Mouse (Mus musculus) CD4-positive, CD25-positive, alpha-beta regulatory T cell, adult 2 months (primary cell): ENCODE measurements around the gene Cop1.

Experiments
- DNase-seq: peaks from one replicate; pipeline ENCODE4 v3.0.0-alpha.2; 2012; ENCODE audit warnings: low read depth, low spot score

The Cop1 gene

DNA sequence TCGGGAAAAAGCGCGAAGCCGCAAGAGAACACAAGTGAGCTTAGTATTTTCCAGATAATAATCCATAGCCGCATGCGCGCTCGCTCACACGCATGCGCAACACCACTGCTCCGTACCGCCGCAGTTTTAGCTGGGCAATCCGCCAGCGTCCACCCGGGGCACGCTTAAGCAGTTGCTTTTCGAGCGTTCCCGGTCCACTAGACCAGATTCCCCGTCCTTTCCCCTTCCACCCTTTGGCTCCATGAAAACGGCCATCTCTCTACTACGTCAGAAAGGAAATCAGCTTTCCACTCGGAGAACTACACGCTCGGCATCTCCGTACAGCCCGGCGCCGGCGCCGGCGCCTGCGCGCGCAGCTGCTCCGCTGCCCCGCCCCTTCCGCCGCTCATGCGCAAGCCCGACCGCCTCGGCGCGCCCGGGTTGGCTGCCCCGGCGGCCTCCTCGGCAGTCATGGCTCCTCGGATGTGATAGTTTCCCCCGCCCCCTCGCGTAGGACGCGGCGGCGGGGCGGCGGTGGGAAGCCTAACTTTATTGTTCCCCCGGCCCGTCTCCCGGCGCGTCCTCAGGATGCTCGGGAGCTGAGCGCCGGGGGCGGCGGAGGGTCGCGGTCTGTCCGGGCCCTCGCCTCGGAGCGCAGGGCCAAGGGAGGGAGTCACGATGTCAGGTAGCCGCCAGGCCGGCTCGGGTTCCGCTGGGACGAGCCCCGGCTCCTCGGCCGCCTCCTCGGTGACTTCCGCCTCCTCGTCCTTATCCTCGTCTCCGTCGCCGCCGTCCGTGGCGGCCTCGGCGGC, at the start of gene Cop1:
Gene Cop1 (plus strand): TSS at position 540 of the 791 bp plus-strand sequence.
- peak; percentile 97 for DNase-seq

DNA sequence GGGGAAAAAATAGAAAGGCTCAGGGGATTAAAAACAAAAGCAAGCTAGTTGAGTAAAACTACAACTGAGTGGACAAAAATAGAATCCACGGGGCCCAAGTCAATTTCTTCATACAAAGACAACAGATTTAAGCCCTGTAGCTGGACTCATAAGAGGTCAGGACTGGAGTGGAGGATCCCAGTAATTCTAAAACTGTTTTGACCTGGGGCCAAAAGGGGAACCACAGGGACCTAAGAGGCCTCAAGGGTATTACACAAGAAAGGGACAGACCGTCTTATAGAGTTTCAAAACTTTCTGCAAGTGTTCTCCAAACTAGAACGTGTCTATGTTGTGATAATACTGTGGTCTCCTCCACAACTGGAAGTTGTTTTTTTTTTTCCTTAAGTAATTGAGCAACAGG, 45.4 kb upstream of the Cop1 start:
- DNase-seq = no peak

DNA sequence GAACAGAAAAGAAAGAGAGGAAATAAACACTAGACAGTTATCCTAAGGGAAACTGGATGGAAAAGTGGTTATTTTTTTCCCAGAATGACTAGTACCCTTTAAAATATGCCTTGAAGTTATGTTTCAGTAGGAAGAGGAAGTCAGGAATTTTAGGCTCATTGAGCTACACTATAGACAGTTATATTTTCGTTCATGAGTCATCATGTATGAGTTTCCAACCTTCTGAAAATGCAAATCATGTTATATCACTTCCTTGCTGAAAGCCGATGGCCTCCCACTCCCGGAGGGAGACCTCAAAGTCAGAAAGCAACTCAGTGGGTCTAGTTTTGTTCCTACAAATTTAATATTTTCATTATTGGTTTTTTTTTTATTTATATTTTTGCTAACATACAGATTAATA, 33.5 kb upstream of the Cop1 start:
- no peak for DNase-seq

DNA sequence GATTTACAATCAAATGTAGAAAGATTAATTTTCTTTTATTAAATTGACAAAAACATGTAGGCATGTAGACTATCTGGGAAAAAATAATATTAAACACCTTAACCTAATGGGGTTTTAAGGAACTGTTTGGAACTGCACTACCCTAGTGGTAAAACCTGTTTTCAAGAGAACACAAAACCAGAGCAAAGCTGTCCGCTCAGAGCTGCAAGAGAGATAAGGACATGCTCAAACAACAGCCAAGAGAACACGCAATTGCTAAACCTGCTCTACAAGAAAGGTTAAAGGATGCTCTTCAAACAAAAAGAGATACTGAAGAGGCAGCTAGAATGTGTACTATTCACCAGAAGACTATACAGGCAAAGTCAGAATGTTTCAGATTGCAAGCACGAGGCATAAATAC, 32.5 kb upstream of the Cop1 start:
- no peak for DNase-seq

DNA sequence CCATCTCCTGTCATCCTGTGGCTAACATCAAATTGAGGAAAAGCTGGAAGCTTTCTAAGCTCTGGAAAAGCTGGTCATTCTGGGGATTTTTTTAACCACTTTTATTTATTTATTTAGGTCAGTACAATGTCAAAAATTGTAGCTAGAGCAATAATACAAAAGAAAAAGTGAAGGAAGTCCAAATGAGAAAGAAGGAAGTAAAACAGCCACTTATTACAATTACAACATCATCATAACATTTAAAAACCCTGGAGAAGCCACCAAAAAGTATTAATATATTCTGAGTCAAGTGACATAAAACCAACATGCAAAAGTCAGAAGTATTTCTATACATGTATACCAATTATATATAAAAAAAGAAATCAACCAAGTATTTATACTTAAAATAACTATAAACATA, 30.9 kb upstream of the Cop1 start:
- no peak for DNase-seq

DNA sequence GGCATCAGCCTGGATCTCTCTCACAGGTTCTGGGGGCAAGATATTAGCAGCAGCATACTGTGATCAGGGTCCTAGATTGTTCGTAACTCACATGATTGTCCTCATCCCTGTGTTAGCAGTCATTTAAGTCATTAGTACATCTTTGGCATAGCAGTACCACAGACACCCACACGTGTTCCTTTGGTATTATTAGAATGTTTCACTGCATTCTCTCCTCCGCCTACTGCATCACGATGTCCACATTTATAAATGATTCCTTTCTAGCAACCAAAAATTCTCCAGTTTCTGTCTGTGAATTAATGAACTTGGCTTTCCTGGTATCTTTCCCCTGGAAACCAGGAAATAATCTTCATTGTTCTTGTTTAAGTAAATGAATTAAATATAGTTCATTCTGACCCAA, 20.4 kb upstream of the Cop1 start:
- DNase-seq = no peak

DNA sequence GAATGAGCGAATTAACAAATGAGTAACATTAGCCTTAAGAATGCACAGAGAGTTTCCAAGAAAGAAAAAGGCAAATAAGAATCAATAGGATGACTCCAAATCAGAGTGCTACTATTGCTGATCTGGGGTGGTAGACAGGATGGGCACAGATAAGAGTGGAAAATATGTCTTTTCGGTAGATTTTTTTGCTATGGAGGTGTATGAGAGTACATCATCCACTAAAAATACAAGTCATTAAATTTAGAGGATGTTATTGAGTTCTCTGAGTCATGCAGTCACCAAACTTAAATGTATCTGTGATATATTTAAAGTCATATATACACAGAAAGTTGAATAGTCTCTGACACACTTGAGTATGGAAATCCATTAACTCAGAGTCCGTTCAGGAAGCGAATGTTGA, 14.7 kb upstream of the Cop1 start:
- no peak for DNase-seq

DNA sequence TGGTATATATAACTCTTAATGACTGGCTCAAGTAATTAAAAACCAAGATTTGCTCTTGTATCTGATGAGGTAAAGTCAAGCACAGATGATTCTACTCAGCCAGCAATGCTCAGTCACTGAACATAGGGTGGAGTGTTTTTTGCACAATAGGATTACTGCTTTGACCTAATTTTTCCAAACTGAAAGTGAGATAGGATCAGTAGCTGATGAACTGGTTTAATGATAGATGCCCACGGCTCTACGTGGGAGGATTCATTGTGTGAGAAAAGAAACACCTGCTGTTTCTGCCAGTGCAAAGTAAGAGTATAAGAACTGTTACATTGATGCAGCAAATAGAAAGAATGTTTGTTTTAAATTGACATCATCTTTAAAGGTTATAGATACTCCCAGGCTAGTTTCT, 10.1 kb upstream of the Cop1 start:
- DNase-seq = no peak

DNA sequence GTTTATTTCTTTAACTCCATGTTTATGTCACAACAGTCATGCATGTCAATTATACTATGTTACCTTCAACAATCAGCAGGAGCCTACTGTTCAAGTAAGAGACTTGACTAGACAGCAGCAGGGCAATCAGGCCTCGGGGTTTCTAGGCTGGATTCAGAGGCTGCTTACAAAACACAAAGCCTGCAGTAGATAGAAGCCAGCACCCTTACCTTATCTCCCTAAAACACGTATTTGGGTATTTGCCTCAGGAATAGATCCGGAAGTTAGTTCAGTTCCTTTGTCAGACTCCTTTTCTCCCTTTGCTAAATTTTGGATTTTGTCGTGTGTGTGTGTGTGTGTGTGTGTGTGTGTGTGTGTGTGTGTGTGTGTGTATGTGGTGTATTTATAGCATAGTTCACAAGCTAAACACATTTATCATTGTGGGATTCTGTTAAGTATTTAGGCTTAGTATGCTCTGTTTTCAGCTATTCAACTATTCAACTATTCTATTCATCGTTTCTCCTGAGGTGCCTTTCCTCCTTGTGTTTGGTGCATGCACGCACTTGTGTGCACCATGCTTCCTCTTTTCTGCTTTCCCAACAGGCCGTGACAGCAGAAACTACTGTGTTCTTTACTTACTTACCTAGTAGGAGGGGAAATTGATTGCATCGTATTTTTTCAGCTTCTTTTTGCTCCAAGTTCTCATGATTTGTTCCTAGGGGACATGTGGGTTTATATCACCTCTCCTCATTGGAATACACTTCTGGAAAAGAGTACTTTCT, 6.9 kb upstream of the Cop1 start:
- no peak for DNase-seq

DNA sequence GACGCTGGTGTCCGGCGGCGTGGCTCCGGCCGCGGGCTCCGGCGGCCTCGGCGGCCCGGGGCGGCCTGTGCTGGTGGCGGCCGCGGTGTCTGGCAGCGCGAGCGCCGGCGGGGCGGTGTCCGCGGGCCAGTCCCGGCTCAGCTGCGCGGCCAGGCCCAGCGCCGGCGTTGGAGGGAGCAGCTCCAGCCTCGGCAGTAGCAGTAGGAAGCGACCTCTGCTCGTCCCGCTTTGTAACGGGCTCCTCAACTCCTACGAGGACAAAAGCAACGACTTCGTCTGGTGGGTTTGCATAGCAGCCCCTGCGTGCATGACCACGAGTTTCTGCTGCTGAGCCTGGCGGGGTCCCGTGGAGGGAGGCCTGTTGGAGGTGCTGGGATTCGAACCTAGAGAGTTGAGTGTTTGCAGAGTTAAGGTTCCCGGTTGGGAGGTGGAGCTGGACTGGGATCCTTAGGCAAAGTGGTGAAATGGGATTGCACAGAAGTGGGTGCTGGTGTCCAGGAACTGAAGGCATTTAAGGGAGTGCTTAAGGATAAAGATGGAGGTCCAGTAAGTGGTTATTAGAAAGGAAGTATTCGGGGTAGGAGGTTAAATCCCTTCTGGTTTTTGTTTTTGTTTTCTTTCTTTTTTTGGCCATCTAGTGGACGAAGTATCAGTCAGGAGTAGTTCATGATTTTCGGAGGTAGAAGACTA, 597 bp downstream of the Cop1 start:
- peak; percentile 48 for DNase-seq

DNA sequence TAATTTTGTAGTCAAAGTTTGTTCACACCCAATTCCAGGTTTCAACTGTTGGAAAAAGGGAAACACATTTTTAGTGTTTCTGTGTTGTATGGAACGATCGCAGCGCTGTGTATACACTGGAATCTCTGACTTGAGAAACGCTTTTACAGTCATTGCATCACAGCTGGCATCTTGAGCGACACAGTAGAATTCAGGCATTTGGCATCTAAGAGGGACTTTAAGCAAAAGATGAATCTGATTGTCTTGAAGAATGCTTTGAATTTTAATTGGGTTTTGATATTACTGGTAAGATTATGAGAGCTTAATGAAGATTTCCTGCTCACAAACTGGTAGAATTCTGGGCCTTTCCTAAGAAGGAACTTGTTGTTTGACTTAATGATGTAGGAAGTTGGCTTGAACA, 1.3 kb downstream of the Cop1 start:
- DNase-seq = peak; percentile 8

DNA sequence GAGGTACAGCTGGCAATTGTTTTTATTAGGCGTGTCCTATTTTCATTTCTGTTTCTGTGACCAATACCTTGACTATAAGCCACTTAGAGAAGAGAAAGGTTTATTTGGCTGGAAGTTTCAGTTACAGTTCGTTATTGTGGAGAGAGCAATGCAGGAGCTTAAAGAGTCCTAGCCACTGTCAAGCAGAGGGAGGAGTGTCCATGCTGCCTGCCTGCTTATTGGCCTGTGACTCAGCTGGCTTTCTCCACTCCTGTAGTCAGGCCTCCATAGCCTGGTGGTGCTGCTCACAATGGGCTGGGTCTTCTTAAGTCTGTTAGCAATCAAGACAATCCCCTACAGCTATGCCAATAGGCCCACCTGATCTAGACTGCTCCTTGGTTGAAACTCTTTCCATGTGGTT, 2.4 kb downstream of the Cop1 start:
- DNase-seq = peak; percentile 4

DNA sequence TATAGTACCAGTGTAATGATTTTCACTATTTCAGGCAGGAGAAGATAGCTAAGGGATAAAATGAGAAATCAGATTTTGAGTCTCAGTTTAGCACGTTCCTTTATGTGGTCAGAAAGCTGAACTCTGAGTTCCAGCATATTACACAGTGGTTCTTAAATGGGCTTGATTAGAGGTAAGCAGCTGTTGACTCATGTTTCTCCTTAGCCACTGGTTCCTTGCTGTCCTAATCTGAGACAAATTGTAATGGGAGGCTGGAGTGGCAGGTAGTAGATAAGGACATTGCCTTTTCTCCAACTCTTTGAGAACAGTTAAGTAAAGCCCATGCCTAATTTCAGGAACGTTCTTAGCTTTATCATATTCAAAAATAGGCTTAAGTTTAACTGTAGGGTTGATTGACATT, 3.6 kb downstream of the Cop1 start:
- no peak for DNase-seq

DNA sequence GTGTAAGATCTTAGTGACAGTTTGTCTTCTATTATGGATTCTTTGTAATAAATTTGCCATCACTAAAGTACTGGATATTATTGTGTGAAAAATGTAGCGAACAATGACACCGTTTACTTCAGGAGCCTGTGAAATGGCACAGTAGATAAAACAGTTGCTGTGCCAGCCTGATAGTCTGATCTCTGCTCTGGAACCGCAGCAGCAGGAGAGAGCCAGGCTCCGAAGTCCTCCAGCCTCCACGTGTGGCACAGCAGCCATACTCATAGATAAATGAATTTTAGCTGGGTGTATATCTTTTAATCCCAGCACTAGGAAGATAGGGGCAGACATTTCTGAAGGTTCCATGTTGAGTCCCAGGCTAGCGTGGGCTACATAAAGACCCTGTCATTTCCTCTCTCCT, 6.0 kb downstream of the Cop1 start:
- DNase-seq = no peak

DNA sequence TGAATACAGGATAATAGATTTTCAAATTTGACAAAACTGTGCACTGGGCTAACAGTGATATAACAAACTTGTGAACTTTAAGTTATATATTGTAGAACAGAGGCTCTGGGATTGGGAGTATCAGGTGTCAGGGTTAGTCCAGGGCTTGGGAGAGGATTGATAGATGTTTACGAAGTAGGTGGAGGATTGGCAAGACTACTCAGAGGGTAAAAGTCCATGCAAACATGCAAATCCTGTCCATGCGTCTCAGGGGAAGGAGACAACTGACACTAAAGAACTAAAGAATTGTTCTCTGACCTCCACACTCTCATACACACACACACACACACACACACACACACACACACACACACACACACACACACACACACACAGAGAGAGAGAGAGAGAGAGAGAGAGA, 18.2 kb downstream of the Cop1 start:
- no peak for DNase-seq

DNA sequence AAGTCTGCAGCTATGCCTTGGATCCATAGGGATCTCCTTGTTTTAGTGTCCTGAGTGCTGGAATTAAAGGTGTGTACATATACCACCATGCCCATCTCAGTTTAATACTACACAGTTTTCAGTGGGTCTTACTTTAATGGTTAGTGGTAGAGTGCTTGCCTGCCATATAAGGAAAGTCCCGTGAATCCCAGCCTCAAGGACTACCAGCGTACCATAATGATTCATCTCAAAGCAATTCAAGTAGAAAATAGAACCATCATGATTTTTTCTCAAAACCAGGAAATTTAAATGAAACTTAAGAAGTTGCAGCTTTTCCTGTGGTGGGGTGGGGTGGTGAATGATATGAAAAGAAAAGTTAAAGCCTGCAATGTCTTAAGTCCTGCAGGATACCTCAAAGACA, 21.0 kb downstream of the Cop1 start:
- no peak for DNase-seq

DNA sequence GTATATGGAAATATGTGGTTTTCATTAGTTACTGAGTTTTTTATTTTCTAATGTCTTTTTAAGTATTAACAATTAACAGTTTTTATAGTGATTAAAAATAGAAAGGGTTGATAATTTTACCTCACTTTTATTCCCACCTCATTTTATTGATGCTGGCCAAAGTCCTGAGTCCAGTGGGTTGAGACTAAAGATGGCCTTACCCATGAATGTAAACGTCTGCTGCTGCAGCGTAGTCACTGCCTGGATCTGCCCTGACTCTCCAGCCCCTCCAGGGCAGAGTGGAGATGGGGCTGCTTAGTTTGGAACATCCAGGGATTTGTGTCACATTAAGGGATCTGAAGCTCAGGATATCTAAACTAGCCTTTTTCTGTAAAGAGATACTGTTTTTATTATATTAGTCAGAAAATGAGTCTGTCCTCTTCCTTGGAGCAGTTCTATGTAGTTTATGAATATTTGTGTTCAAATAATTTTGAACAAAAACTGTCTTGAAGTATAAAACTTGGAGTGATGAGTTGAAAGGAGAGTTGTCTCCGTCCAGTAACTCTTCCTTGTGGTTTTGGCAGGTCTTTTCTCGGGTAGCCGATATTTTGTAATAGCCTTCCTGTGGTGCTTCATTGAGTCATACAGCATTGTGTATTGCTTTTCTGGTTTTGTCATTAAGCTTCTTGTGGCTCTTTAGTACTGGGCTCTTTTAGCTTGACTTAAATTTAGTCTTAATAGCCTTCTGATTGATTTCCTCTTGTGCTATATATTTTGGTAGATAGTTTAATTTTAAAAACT, 23.0 kb downstream of the Cop1 start:
- no peak for DNase-seq

DNA sequence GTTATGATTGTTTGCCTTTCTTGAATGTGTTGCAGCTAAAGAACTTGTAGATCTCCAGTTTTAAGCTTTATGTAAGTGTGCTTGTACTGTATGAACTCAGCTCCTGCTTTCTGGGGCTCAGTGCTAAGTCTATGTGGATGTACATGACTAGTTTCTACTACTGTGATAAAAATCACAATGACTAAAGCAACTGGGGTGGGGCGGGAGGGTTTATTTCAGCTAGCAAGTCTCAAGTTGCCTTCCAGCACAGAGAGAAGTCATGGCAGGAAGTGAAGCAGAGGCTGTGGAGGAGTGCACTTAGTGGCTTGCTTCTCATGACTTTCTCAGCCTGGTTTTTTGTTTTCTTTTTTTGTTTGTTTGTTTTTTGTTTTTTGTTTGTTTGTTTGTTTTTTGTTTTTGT, 24.4 kb downstream of the Cop1 start:
- no peak for DNase-seq

DNA sequence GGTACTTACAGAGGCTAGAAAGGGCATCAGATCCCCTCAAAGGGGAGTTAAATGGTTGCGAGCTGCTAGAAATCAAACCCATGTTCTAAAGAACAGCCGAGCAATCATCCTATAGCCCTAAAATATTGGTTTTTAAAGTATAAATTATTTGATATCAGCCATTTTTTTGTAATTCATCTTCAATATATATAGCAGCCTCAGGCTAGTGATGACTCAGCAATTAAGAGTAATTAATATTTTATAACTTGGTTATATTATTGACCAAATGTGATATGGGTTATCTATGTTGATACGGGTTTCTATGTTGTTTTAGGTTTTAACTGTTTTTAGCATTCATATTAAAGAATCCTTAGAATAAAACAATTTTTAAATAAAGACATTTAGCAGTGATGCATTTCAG, 31.7 kb downstream of the Cop1 start:
- no peak for DNase-seq

DNA sequence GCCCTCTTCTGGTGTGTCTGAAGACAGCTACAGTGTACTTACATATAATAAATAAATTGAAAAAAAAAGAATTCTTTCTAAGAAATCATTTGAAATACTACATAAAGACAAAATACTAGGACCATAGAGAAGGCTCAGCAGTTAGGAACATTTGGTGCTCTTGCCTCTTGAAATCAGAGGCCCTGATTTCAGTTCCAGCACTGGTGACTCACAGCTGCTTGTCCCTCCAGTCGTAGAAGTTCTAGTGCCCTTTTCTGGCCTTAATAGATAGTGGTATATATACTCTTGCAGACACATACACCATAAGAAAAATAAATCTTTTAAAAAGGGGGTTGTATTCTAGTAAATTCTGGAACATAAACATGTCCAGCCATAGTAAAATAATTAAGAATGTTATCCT, 48.0 kb downstream of the Cop1 start:
- DNase-seq = no peak

DNA sequence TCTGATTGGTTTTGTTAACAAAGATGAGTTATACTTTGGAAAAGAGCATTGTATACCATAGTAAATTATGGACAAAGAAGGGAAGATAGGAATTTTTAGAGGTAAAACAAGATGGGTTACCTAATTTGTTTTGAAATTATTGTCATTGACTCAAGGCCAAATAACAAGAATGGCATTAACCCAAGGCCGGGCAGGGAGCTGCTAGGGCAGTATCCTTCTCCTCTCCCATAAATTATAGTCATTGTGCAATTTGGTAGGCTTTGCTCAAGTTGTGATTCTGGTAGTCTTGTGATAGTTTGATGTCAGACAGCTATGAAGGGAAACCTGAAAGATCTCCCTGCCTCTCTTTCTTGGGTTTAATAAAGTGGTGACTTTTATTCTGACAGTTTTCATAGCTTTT, 49.7 kb downstream of the Cop1 start:
- DNase-seq = no peak

DNA sequence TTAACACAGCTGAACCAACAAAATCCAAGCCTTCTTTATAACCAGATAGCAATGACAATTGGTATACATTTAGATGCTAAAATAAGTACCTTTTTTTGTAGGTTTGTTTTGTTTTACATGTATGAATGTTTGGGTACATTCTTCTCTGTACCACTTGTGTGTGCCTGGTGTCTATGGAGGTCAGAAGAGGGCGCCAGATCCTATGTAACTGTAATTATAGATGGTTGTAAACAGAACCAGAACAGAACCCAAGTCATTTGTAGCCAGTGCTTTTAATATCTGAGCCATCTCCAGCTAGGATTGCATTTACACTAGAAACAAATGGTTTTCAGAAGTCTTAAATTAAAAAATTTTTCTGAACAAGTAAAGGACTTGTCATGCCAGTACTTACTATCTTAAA, 54.7 kb downstream of the Cop1 start:
- peak; percentile 38 for DNase-seq
